Mouse (Mus musculus): ENCODE data around the gene Atg10. TPM values are rescaled to one million over a fixed set of nuclear protein-coding genes. Genes with fewer than 3 reads are reported as not detected.

The Atg10 gene
- polyA plus RNA-seq, 1 experiment from 2014 or later, result 3.2 TPM

DNA sequence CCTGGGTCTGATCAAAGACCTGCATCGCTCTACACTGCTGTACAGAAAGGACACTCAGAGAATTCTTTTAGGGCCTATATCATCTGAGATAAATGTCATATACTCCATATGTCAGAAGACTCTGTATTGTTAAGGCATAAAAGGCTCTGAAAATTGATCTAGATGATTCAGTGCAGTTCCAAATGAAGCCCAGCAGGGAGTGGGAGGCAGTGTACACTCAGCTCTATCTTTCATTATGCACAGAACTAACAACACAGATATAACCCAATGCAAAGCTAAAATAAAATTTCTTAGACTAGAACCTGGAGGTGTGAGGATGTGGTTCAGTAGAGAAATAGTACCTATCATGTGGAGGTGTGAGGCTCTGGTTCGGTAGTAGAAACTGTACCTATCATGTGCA lies 151.4 kb downstream of the Atg10 start:
- Histone ChIP-seq H3K9me3 (replicated peaks) (no peaks in the 10 kb centered on the region), H3K9ac (no peak overlapping the region), H3K27me3 (no peaks in the 10 kb centered on the region), H3K27ac (replicated peaks) (no peak overlapping the region), H3K4me3 (replicated peaks) (no peak overlapping the region), H3K36me3 (replicated peaks) (no peaks in the 10 kb centered on the region), H3K4me2 (no peak overlapping the region), H3K4me1 (replicated peaks) (no peaks in the 10 kb centered on the region)
- no peak for ATAC-seq (ENCODE audit: insufficient read depth)
- WGBS (ENCODE audit: insufficient replicate concordance), result 64% methylated on average over 2 of the region's 2 CpGs

GRCm38 (mm10) chr13:91060871-91061270 lies 162.9 kb downstream of the Atg10 start:
- Histone ChIP-seq H3K27me3 (no peaks in the 10 kb centered on the region), H3K36me3 (replicated peaks) (no peaks in the 10 kb centered on the region), H3K4me1 (replicated peaks) (no peaks in the 10 kb centered on the region), H3K4me3 (replicated peaks) (no peak overlapping the region), H3K9ac (no peak overlapping the region), H3K4me2 (no peak overlapping the region), H3K9me3 (replicated peaks) (no peaks in the 10 kb centered on the region), H3K27ac (replicated peaks) (no peak overlapping the region)
- ATAC-seq (ENCODE audit: insufficient read depth), result no peak
- whole genome bisulfite sequencing (ENCODE audit: insufficient replicate concordance), result 76% methylated on average over 5 of the region's 5 CpGs

- no peaks in the 10 kb centered on the region for H3K27me3 ChIP-seq
- no peaks in the 10 kb centered on the region for H3K36me3 ChIP-seq (replicated peaks)
- no peak overlapping the region for H3K27ac ChIP-seq (replicated peaks)
- no peak for ATAC-seq (ENCODE audit: insufficient read depth)
- H3K9ac ChIP-seq, result no peak overlapping the region
- H3K4me2 ChIP-seq, result no peak overlapping the region
- WGBS (ENCODE audit: insufficient replicate concordance), result 70% methylated on average over 4 of the region's 4 CpGs
- H3K9me3 ChIP-seq (replicated peaks), result no peaks in the 10 kb centered on the region
- no peaks in the 10 kb centered on the region for H3K4me1 ChIP-seq (replicated peaks)
- H3K4me3 ChIP-seq (replicated peaks), result no peak overlapping the region
These were observed 175.6 kb downstream of the Atg10 start for GRCm38 (mm10) chr13:91048171-91048570.

DNA sequence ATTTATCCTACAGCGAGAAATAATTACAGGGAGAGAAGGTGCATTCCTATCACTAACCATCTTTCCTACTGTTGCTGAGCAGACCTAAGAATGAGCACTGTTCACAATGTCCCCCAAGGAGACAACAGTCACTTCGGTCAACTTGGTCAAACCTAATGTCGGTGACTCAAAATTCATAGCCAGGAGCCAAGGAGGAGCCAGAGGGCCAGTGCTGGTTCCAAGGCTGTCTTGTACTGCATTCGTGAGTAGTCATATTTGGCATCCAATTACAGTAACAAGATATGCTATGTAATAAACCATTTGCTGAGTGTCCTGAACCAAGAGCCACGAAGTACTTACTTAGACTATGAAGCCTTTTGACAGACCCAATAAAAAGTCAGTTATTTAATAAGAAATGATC lies 176.9 kb downstream of the Atg10 start:
- Histone ChIP-seq H3K4me2 (no peak overlapping the region), H3K36me3 (replicated peaks) (no peaks in the 10 kb centered on the region), H3K4me3 (replicated peaks) (no peak overlapping the region), H3K9ac (no peak overlapping the region), H3K27ac (replicated peaks) (no peak overlapping the region), H3K9me3 (replicated peaks) (no peaks in the 10 kb centered on the region), H3K4me1 (replicated peaks) (no peaks in the 10 kb centered on the region), H3K27me3 (no peaks in the 10 kb centered on the region)
- no peak for ATAC-seq (ENCODE audit: insufficient read depth)
- WGBS (ENCODE audit: insufficient replicate concordance), result 68% methylated on average over 5 of the region's 5 CpGs

- H3K9ac ChIP-seq, result no peak overlapping the region
- H3K4me1 ChIP-seq (replicated peaks), result no peaks in the 10 kb centered on the region
- no peaks in the 10 kb centered on the region for H3K9me3 ChIP-seq (replicated peaks)
- H3K27me3 ChIP-seq, result no peaks in the 10 kb centered on the region
- H3K36me3 ChIP-seq (replicated peaks), result no peaks in the 10 kb centered on the region
- no peak for ATAC-seq (ENCODE audit: insufficient read depth)
- WGBS (ENCODE audit: insufficient replicate concordance), result 45% methylated on average over 1 of the region's 1 CpGs
- no peak overlapping the region for H3K4me2 ChIP-seq
- no peak overlapping the region for H3K4me3 ChIP-seq (replicated peaks)
- no peak overlapping the region for H3K27ac ChIP-seq (replicated peaks)
These were observed 182.5 kb downstream of the Atg10 start for GRCm38 (mm10) chr13:91041236-91041635.

DNA sequence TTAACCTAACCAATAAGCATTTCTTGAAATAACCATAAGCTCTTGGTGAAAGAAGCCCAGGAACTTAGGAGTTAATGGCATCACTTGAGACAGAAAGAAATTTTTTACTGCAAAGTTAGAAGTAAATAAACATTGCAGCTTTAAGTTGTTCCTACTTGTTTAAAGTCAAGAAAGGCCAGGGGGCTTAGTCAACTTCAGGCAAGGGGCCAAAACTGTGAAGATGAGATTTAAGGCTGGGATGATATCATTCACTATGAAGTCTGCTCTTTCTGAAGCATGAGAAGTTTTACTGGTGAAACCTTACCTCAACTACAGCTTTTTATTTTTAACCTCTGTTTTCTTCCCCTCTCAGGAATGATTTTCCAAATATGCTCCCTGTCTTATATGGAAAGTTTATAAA lies 183.3 kb downstream of the Atg10 start:
- no peak overlapping the region for H3K4me2 ChIP-seq
- H3K4me1 ChIP-seq (replicated peaks), result no peaks in the 10 kb centered on the region
- no peak for ATAC-seq (ENCODE audit: insufficient read depth)
- no peaks in the 10 kb centered on the region for H3K36me3 ChIP-seq (replicated peaks)
- H3K27ac ChIP-seq (replicated peaks), result no peak overlapping the region
- H3K9ac ChIP-seq, result no peak overlapping the region
- no peaks in the 10 kb centered on the region for H3K27me3 ChIP-seq
- no peak overlapping the region for H3K4me3 ChIP-seq (replicated peaks)
- H3K9me3 ChIP-seq (replicated peaks), result no peaks in the 10 kb centered on the region

- H3K27me3 ChIP-seq, result no peaks in the 10 kb centered on the region
- H3K9ac ChIP-seq, result no peak overlapping the region
- no peak overlapping the region for H3K4me2 ChIP-seq
- no peak for ATAC-seq (ENCODE audit: insufficient read depth)
- no peak overlapping the region for H3K4me3 ChIP-seq (replicated peaks)
- no peak overlapping the region for H3K27ac ChIP-seq (replicated peaks)
- H3K4me1 ChIP-seq (replicated peaks), result no peaks in the 10 kb centered on the region
- 58% methylated on average over 11 of the region's 11 CpGs for WGBS (ENCODE audit: insufficient replicate concordance)
- H3K36me3 ChIP-seq (replicated peaks), result no peaks in the 10 kb centered on the region
- no peaks in the 10 kb centered on the region for H3K9me3 ChIP-seq (replicated peaks)
These were observed 184.5 kb downstream of the Atg10 start for GRCm38 (mm10) chr13:91039201-91039807.

- whole genome bisulfite sequencing (ENCODE audit: insufficient replicate concordance), result 68% methylated on average over 5 of the region's 5 CpGs
- Histone ChIP-seq H3K9ac (no peak overlapping the region), H3K4me3 (replicated peaks) (no peak overlapping the region), H3K4me2 (no peak overlapping the region), H3K27me3 (no peaks in the 10 kb centered on the region), H3K36me3 (replicated peaks) (no peaks in the 10 kb centered on the region), H3K27ac (replicated peaks) (no peak overlapping the region), H3K9me3 (replicated peaks) (no peaks in the 10 kb centered on the region), H3K4me1 (replicated peaks) (no peaks in the 10 kb centered on the region)
- ATAC-seq (ENCODE audit: insufficient read depth), result no peak
These were observed 185.1 kb downstream of the Atg10 start for GRCm38 (mm10) chr13:91038636-91039035.

DNA sequence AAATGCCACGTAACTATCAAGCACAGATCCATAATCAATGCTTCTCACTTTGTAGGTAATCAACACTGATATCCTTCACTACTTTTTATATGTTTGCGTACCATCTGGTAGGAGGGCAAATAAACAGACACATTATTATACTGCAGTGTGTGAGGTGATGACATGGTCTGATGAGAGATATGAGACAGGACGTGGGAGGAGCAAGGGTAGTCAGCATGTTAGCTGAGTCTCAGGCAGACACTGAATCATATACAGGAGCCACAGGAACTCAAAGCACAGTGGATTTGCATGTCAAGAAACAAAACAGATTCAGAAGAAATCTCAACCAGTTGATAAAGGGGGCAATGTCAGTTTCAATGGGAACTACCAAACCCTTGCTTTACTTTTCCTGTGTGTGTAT lies 185.7 kb downstream of the Atg10 start:
- no peak for ATAC-seq (ENCODE audit: insufficient read depth)
- H3K36me3 ChIP-seq (replicated peaks), result no peaks in the 10 kb centered on the region
- no peaks in the 10 kb centered on the region for H3K9me3 ChIP-seq (replicated peaks)
- no peaks in the 10 kb centered on the region for H3K4me1 ChIP-seq (replicated peaks)
- no peak overlapping the region for H3K4me3 ChIP-seq (replicated peaks)
- no peaks in the 10 kb centered on the region for H3K27me3 ChIP-seq
- H3K27ac ChIP-seq (replicated peaks), result no peak overlapping the region
- no peak overlapping the region for H3K4me2 ChIP-seq
- WGBS (ENCODE audit: insufficient replicate concordance), result 54% methylated on average over 3 of the region's 3 CpGs
- no peak overlapping the region for H3K9ac ChIP-seq

- no peak for ATAC-seq (ENCODE audit: insufficient read depth)
- no peak overlapping the region for H3K9ac ChIP-seq
- no peak overlapping the region for H3K27ac ChIP-seq (replicated peaks)
- H3K9me3 ChIP-seq (replicated peaks), result no peaks in the 10 kb centered on the region
- 76% methylated on average over 6 of the region's 6 CpGs for WGBS (ENCODE audit: insufficient replicate concordance)
- H3K4me2 ChIP-seq, result no peak overlapping the region
- no peaks in the 10 kb centered on the region for H3K4me1 ChIP-seq (replicated peaks)
- H3K27me3 ChIP-seq, result no peaks in the 10 kb centered on the region
- H3K4me3 ChIP-seq (replicated peaks), result no peak overlapping the region
- H3K36me3 ChIP-seq (replicated peaks), result no peaks in the 10 kb centered on the region
These were observed 186.4 kb downstream of the Atg10 start for GRCm38 (mm10) chr13:91037405-91037804.

- Histone ChIP-seq H3K9ac (no peak overlapping the region), H3K36me3 (replicated peaks) (no peaks in the 10 kb centered on the region), H3K27me3 (no peaks in the 10 kb centered on the region), H3K4me1 (replicated peaks) (no peaks in the 10 kb centered on the region), H3K27ac (replicated peaks) (no peak overlapping the region), H3K9me3 (replicated peaks) (no peaks in the 10 kb centered on the region), H3K4me3 (replicated peaks) (no peak overlapping the region), H3K4me2 (no peak overlapping the region)
- WGBS (ENCODE audit: insufficient replicate concordance), result 55% methylated on average over 2 of the region's 2 CpGs
- no peak for ATAC-seq (ENCODE audit: insufficient read depth)
These were observed 191.9 kb downstream of the Atg10 start for GRCm38 (mm10) chr13:91031836-91032235.

DNA sequence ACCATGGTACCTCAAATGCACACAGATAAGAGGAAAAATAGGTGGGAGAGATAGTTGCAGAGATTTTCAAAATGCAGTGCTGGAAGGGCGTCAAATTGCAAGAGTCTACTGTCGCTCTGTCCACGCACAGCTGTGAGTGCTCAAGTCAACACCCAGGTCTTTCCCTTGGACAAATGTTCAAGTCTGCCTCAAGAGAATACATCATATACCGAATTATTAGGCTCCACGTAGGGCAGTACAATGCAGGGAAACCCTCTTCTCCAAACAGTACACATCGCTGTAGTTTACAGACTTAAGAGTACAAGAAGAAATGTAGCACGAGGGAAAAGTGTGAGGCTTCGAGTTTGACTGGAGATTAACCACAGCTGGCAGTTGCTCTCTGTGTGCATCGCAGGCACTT lies 200.3 kb downstream of the Atg10 start:
- Histone ChIP-seq H3K9ac (no peak overlapping the region), H3K36me3 (replicated peaks) (no peaks in the 10 kb centered on the region), H3K27me3 (no peaks in the 10 kb centered on the region), H3K4me3 (replicated peaks) (no peak overlapping the region), H3K27ac (replicated peaks) (no peak overlapping the region), H3K4me1 (replicated peaks) (no peaks in the 10 kb centered on the region), H3K9me3 (replicated peaks) (no peaks in the 10 kb centered on the region), H3K4me2 (no peak overlapping the region)
- ATAC-seq (ENCODE audit: insufficient read depth), result no peak
- 81% methylated on average over 9 of the region's 9 CpGs for WGBS (ENCODE audit: insufficient replicate concordance)

Measured in liver, embryonic 15.5 days (tissue).